Mouse (Mus musculus) thymus, postnatal 25 days (tissue): ENCODE results near the gene Olfr549.

Experiments
- DNase-seq: peaks from one replicate; pipeline ENCODE4 v3.0.0; 2022

Olfr549 gene

DNA sequence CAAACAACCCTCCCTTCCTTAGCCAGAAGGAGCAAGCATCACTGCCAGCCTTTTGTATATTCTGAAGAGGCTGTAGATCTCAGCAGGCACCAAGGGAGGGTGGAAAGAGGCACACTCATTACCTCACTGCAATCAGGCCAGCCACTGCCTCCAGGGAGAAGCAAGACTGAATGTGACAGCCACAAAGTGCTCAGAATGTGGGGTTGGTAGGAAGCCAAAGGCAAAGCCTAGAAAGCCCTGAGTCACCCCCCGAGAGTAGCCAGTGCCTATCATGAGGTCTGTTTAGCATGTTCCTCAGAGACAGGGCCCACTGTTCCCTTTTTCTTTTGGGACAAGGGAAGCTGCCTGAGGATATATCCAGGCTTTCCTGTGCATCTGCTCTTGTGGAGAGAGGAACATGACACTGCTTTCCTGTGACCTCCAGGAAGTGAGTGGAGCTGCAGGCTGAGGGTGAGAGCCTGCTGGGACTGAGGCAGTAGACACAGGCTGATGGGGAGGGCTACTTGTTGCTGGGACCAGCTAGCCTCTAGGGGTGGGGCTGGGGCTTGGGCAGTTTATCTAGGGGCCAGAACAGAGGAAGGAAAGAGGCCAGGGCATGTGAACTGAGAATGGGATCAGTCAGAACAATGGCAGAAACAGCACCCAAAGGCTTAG lies 47.8 kb downstream of the Olfr549 start, which contains the start of gene Olfr552:
TSS of gene Olfr552 (plus strand) at position 393 of the 654 bp plus-strand sequence.
- no peak for DNase-seq
